Mouse (Mus musculus): Measurements from ENCODE around the gene Grin2b. TPM values are rescaled to one million over a fixed set of nuclear protein-coding genes. Genes with fewer than 3 reads are reported as not detected.
"Not testable (repeated sequence)": the region's sequence is repeated elsewhere in the genome, so short reads cannot be mapped to it uniquely, and the experiment has no call there.

The Grin2b gene
- polyA plus RNA-seq, 1 experiment from 2014 or later, result 2.1 TPM

GRCm38 (mm10) chr6:135714236-135714635 lies 459.1 kb downstream of the Grin2b start:
- no peaks in the 10 kb centered on the region for H3K9me3 ChIP-seq (ENCODE audit: control insufficient read depth, low read length)
- no peaks in the 10 kb centered on the region for H3K36me3 ChIP-seq (ENCODE audit: control insufficient read depth, insufficient read depth, low read length)
- H3K27me3 ChIP-seq (ENCODE audit: control insufficient read depth, insufficient read depth, low read length), result no peaks in the 10 kb centered on the region
- WGBS, result 83% methylated on average over 1 of the region's 1 CpGs
- no peak overlapping the region for H3K27ac ChIP-seq (ENCODE audit: low read depth, low read length)
- no peak for DNase-seq (ENCODE audit: low spot score)
- no peak overlapping the region for H3K4me3 ChIP-seq (ENCODE audit: low read depth, low read length)
- no peak for ATAC-seq (ENCODE audit: insufficient read depth, low FRiP score, low TSS enrichment)
- no peak overlapping the region for H3K4me2 ChIP-seq (ENCODE audit: low read depth)
- no peak overlapping the region for H3K9ac ChIP-seq (ENCODE audit: low read length)
- no peaks in the 10 kb centered on the region for H3K4me1 ChIP-seq (ENCODE audit: control insufficient read depth, insufficient read depth, low read length)

- H3K27ac ChIP-seq (ENCODE audit: low read depth, low read length), result no peak overlapping the region
- no peak overlapping the region for H3K4me3 ChIP-seq (ENCODE audit: low read depth, low read length)
- ATAC-seq (ENCODE audit: insufficient read depth, low FRiP score, low TSS enrichment), result no peak
- no peak overlapping the region for H3K4me2 ChIP-seq (ENCODE audit: low read depth)
- no peak overlapping the region for H3K9ac ChIP-seq (ENCODE audit: low read length)
- WGBS, result 80% methylated on average over 8 of the region's 8 CpGs
- H3K27me3 ChIP-seq (ENCODE audit: control insufficient read depth, insufficient read depth, low read length), result no peaks in the 10 kb centered on the region
- H3K4me1 ChIP-seq (ENCODE audit: control insufficient read depth, insufficient read depth, low read length), result no peaks in the 10 kb centered on the region
- H3K9me3 ChIP-seq (ENCODE audit: control insufficient read depth, low read length), result no peaks in the 10 kb centered on the region
- no peak for DNase-seq (ENCODE audit: low spot score)
- H3K36me3 ChIP-seq (ENCODE audit: control insufficient read depth, insufficient read depth, low read length), result no peaks in the 10 kb centered on the region
Measured at GRCm38 (mm10) chr6:135713716-135714115, 459.6 kb downstream of the Grin2b start.

- not testable (repeated sequence) for DNase-seq (ENCODE audit: low spot score); ATAC-seq (ENCODE audit: insufficient read depth, low FRiP score, low TSS enrichment)
- 90% methylated on average over 6 of the region's 6 CpGs for WGBS
Measured at GRCm38 (mm10) chr6:135706850-135707522, 466.3 kb downstream of the Grin2b start.

GRCm38 (mm10) chr6:135703655-135704054 lies 469.7 kb downstream of the Grin2b start:
- Histone ChIP-seq H3K9me3 (ENCODE audit: control insufficient read depth, low read length) (no peaks in the 10 kb centered on the region), H3K4me3 (ENCODE audit: low read depth, low read length) (no peak overlapping the region), H3K9ac (ENCODE audit: low read length) (no peak overlapping the region), H3K4me2 (ENCODE audit: low read depth) (no peak overlapping the region), H3K4me1 (ENCODE audit: control insufficient read depth, insufficient read depth, low read length) (no peaks in the 10 kb centered on the region), H3K36me3 (ENCODE audit: control insufficient read depth, insufficient read depth, low read length) (no peaks in the 10 kb centered on the region), H3K27me3 (ENCODE audit: control insufficient read depth, insufficient read depth, low read length) (no peaks in the 10 kb centered on the region), H3K27ac (ENCODE audit: low read depth, low read length) (no peak overlapping the region)
- no peak for DNase-seq (ENCODE audit: low spot score)
- ATAC-seq (ENCODE audit: insufficient read depth, low FRiP score, low TSS enrichment), result no peak
- 47% methylated on average over 2 of the region's 2 CpGs for WGBS

More at GRCm38 (mm10) chr6:135706850-135707522, 466.3 kb downstream of the Grin2b start:
- H3K4me3 ChIP-seq (ENCODE audit: low read depth, low read length); H3K4me1 ChIP-seq (ENCODE audit: control insufficient read depth, insufficient read depth, low read length); H3K9me3 ChIP-seq (ENCODE audit: control insufficient read depth, low read length); H3K36me3 ChIP-seq (ENCODE audit: control insufficient read depth, insufficient read depth, low read length); H3K4me2 ChIP-seq (ENCODE audit: low read depth); H3K9ac ChIP-seq (ENCODE audit: low read length); H3K27me3 ChIP-seq (ENCODE audit: control insufficient read depth, insufficient read depth, low read length); H3K27ac ChIP-seq (ENCODE audit: low read depth, low read length): not testable (repeated sequence)

GRCm38 (mm10) chr6:135701361-135701760 lies 471.9 kb downstream of the Grin2b start:
- no peak for ATAC-seq (ENCODE audit: insufficient read depth, low FRiP score, low TSS enrichment)
- Histone ChIP-seq H3K9ac (ENCODE audit: low read length) (no peak overlapping the region), H3K27ac (ENCODE audit: low read depth, low read length) (no peak overlapping the region), H3K9me3 (ENCODE audit: control insufficient read depth, low read length) (no peaks in the 10 kb centered on the region), H3K4me3 (ENCODE audit: low read depth, low read length) (no peak overlapping the region), H3K36me3 (ENCODE audit: control insufficient read depth, insufficient read depth, low read length) (no peaks in the 10 kb centered on the region), H3K4me2 (ENCODE audit: low read depth) (no peak overlapping the region), H3K27me3 (ENCODE audit: control insufficient read depth, insufficient read depth, low read length) (no peaks in the 10 kb centered on the region), H3K4me1 (ENCODE audit: control insufficient read depth, insufficient read depth, low read length) (no peaks in the 10 kb centered on the region)
- 87% methylated on average over 3 of the region's 3 CpGs for WGBS
- no peak for DNase-seq (ENCODE audit: low spot score)

GRCm38 (mm10) chr6:135700717-135701345 lies 472.5 kb downstream of the Grin2b start:
- ATAC-seq (ENCODE audit: insufficient read depth, low FRiP score, low TSS enrichment) (no peak), DNase-seq (ENCODE audit: low spot score) (no peak)
- H3K36me3 ChIP-seq (ENCODE audit: control insufficient read depth, insufficient read depth, low read length), result no peaks in the 10 kb centered on the region
- no peaks in the 10 kb centered on the region for H3K4me1 ChIP-seq (ENCODE audit: control insufficient read depth, insufficient read depth, low read length)
- WGBS, result 85% methylated on average over 12 of the region's 12 CpGs
- no peaks in the 10 kb centered on the region for H3K9me3 ChIP-seq (ENCODE audit: control insufficient read depth, low read length)
- H3K9ac ChIP-seq (ENCODE audit: low read length), result no peak overlapping the region
- no peak overlapping the region for H3K4me2 ChIP-seq (ENCODE audit: low read depth)
- H3K27me3 ChIP-seq (ENCODE audit: control insufficient read depth, insufficient read depth, low read length), result no peaks in the 10 kb centered on the region
- H3K27ac ChIP-seq (ENCODE audit: low read depth, low read length), result no peak overlapping the region
- no peak overlapping the region for H3K4me3 ChIP-seq (ENCODE audit: low read depth, low read length)

GRCm38 (mm10) chr6:135692533-135692932 lies 480.8 kb downstream of the Grin2b start:
- WGBS, result 67% methylated on average over 9 of the region's 9 CpGs
- no peaks in the 10 kb centered on the region for H3K4me1 ChIP-seq (ENCODE audit: control insufficient read depth, insufficient read depth, low read length)
- H3K9me3 ChIP-seq (ENCODE audit: control insufficient read depth, low read length), result no peaks in the 10 kb centered on the region
- no peak overlapping the region for H3K4me3 ChIP-seq (ENCODE audit: low read depth, low read length)
- no peak for DNase-seq (ENCODE audit: low spot score)
- H3K27ac ChIP-seq (ENCODE audit: low read depth, low read length), result no peak overlapping the region
- no peaks in the 10 kb centered on the region for H3K27me3 ChIP-seq (ENCODE audit: control insufficient read depth, insufficient read depth, low read length)
- H3K9ac ChIP-seq (ENCODE audit: low read length), result no peak overlapping the region
- H3K4me2 ChIP-seq (ENCODE audit: low read depth), result no peak overlapping the region
- no peaks in the 10 kb centered on the region for H3K36me3 ChIP-seq (ENCODE audit: control insufficient read depth, insufficient read depth, low read length)
- ATAC-seq (ENCODE audit: insufficient read depth, low FRiP score, low TSS enrichment), result no peak

GRCm38 (mm10) chr6:135691561-135691960 lies 481.8 kb downstream of the Grin2b start:
- 93% methylated on average over 7 of the region's 7 CpGs for WGBS
- no peaks in the 10 kb centered on the region for H3K9me3 ChIP-seq (ENCODE audit: control insufficient read depth, low read length)
- H3K27me3 ChIP-seq (ENCODE audit: control insufficient read depth, insufficient read depth, low read length), result no peaks in the 10 kb centered on the region
- DNase-seq (ENCODE audit: low spot score), result no peak
- no peaks in the 10 kb centered on the region for H3K4me1 ChIP-seq (ENCODE audit: control insufficient read depth, insufficient read depth, low read length)
- H3K4me2 ChIP-seq (ENCODE audit: low read depth), result no peak overlapping the region
- H3K36me3 ChIP-seq (ENCODE audit: control insufficient read depth, insufficient read depth, low read length), result no peaks in the 10 kb centered on the region
- no peak overlapping the region for H3K4me3 ChIP-seq (ENCODE audit: low read depth, low read length)
- no peak overlapping the region for H3K9ac ChIP-seq (ENCODE audit: low read length)
- no peak for ATAC-seq (ENCODE audit: insufficient read depth, low FRiP score, low TSS enrichment)
- no peak overlapping the region for H3K27ac ChIP-seq (ENCODE audit: low read depth, low read length)

- H3K9ac ChIP-seq (ENCODE audit: low read length), result no peak overlapping the region
- H3K4me1 ChIP-seq (ENCODE audit: control insufficient read depth, insufficient read depth, low read length), result no peaks in the 10 kb centered on the region
- ATAC-seq (ENCODE audit: insufficient read depth, low FRiP score, low TSS enrichment) (no peak), DNase-seq (ENCODE audit: low spot score) (no peak)
- no peaks in the 10 kb centered on the region for H3K27me3 ChIP-seq (ENCODE audit: control insufficient read depth, insufficient read depth, low read length)
- no peak overlapping the region for H3K4me3 ChIP-seq (ENCODE audit: low read depth, low read length)
- H3K27ac ChIP-seq (ENCODE audit: low read depth, low read length), result no peak overlapping the region
- no peaks in the 10 kb centered on the region for H3K36me3 ChIP-seq (ENCODE audit: control insufficient read depth, insufficient read depth, low read length)
- no peak overlapping the region for H3K4me2 ChIP-seq (ENCODE audit: low read depth)
- 82% methylated on average over 9 of the region's 9 CpGs for WGBS
- H3K9me3 ChIP-seq (ENCODE audit: control insufficient read depth, low read length), result no peaks in the 10 kb centered on the region
Measured at GRCm38 (mm10) chr6:135687926-135688325, 485.4 kb downstream of the Grin2b start.
